Mouse (Mus musculus): ENCODE measurements around the gene Sprr2k. TPM values are rescaled to one million over a fixed set of nuclear protein-coding genes. Genes with fewer than 3 reads are reported as not detected.
"Not testable (repeated sequence)": the region's sequence is repeated elsewhere in the genome, so short reads cannot be mapped to it uniquely, and the experiment has no call there.

Gene Sprr2k
- polyA plus RNA-seq, 1 experiment from 2014 or later, result not detected

DNA sequence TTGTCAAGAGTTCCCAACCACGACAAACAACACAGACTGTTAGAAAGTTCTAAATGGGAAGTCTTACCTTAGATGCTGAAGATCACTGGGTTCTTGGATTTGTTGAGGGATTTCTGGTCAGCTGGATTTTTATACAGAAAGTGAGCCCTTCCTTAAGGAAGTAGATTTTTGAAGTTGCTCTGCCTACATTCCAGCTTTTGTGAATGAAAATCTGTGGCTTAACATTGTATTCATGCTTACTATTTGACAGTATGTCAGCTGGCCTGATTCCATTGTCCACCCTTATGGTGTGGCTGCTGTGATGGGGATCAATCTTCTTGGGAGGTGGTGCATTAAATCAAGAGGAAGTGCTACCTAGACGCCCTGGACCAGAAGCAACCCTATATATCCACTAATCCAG is 26.2 kb downstream of the Sprr2k start, which contains the start of gene Sprr3:
Sprr3 (minus strand) TSS at position 101 of the 400 bp plus-strand sequence.
- Histone ChIP-seq H3K27me3 (ENCODE audit: control insufficient read depth, insufficient read depth, low read length) (no peaks in the 10 kb centered on the region), H3K9me3 (ENCODE audit: control insufficient read depth, low read depth, low read length) (no peaks in the 10 kb centered on the region), H3K9ac (replicated peaks; ENCODE audit: low read depth, low read length) (no peak within 1 kb of the TSS), H3K4me2 (replicated peaks; ENCODE audit: low read depth, low read length) (no peak within 1 kb of the TSS), H3K27ac (ENCODE audit: low read length) (no peak within 1 kb of the TSS), H3K4me3 (ENCODE audit: low read depth, low read length) (no peak within 1 kb of the TSS), H3K4me1 (ENCODE audit: control insufficient read depth, insufficient read depth, low read length) (no peaks in the 10 kb centered on the region), H3K36me3 (ENCODE audit: control insufficient read depth, insufficient read depth, low read length) (no peaks in the 10 kb centered on the region)
- no peak for ATAC-seq (ENCODE audit: insufficient number of reproducible peaks, insufficient read depth, low FRiP score, low read depth)
- 56% methylated on average over 2 of the region's 2 CpGs for WGBS

DNA sequence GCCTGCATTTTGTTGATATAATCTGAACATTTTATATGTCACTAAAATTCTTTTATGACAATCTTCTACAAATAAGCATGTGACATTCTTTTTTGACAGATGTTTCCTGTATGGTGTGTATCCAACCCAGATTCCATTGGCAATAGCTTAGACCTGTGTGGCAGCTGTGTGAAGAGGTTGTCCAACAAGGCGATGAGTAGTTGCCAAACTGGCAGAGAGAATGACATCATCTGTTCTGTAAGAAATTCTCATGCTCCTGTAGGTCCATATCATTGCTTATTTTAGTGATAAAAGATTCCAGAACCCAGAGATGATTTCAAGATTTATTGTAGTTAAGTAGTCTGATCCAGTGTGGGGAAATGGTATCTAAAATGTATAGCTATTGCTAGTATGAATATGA is 34.2 kb downstream of the Sprr2k start:
- Histone ChIP-seq H3K9me3 (ENCODE audit: control insufficient read depth, low read depth, low read length) (no peaks in the 10 kb centered on the region), H3K9ac (replicated peaks; ENCODE audit: low read depth, low read length) (no peak overlapping the region), H3K36me3 (ENCODE audit: control insufficient read depth, insufficient read depth, low read length) (no peaks in the 10 kb centered on the region), H3K27ac (ENCODE audit: low read length) (no peak overlapping the region), H3K27me3 (ENCODE audit: control insufficient read depth, insufficient read depth, low read length) (no peaks in the 10 kb centered on the region), H3K4me1 (ENCODE audit: control insufficient read depth, insufficient read depth, low read length) (no peaks in the 10 kb centered on the region), H3K4me3 (ENCODE audit: low read depth, low read length) (no peak overlapping the region), H3K4me2 (replicated peaks; ENCODE audit: low read depth, low read length) (no peak overlapping the region)
- WGBS, result 78% methylated on average over 1 of the region's 1 CpGs
- ATAC-seq (ENCODE audit: insufficient number of reproducible peaks, insufficient read depth, low FRiP score, low read depth), result no peak

DNA sequence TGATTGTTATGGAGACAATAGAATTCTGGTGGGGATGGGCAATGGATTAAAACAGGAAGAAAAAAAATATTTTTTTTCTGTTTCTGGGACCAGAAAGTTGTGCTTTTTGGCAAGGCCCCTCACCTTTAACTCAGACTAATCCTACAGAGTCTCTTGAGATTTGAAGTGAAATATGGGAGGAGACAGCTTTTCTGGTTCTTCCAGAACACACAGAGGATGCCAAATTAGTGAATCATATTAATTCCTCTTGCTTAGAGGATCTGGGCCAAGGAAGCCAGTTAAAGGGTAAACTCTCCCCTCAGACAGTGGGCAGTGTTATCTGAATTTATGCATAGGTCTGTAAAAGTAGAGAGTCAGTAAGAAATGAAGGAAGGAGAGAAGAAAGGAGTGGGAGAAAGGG is 35.0 kb downstream of the Sprr2k start:
- H3K4me2 ChIP-seq (replicated peaks; ENCODE audit: low read depth, low read length), result no peak overlapping the region
- ATAC-seq (ENCODE audit: insufficient number of reproducible peaks, insufficient read depth, low FRiP score, low read depth), result no peak
- H3K27me3 ChIP-seq (ENCODE audit: control insufficient read depth, insufficient read depth, low read length), result no peaks in the 10 kb centered on the region
- no peaks in the 10 kb centered on the region for H3K36me3 ChIP-seq (ENCODE audit: control insufficient read depth, insufficient read depth, low read length)
- no peak overlapping the region for H3K27ac ChIP-seq (ENCODE audit: low read length)
- no peaks in the 10 kb centered on the region for H3K9me3 ChIP-seq (ENCODE audit: control insufficient read depth, low read depth, low read length)
- H3K4me1 ChIP-seq (ENCODE audit: control insufficient read depth, insufficient read depth, low read length), result no peaks in the 10 kb centered on the region
- H3K9ac ChIP-seq (replicated peaks; ENCODE audit: low read depth, low read length), result no peak overlapping the region
- H3K4me3 ChIP-seq (ENCODE audit: low read depth, low read length), result no peak overlapping the region

DNA sequence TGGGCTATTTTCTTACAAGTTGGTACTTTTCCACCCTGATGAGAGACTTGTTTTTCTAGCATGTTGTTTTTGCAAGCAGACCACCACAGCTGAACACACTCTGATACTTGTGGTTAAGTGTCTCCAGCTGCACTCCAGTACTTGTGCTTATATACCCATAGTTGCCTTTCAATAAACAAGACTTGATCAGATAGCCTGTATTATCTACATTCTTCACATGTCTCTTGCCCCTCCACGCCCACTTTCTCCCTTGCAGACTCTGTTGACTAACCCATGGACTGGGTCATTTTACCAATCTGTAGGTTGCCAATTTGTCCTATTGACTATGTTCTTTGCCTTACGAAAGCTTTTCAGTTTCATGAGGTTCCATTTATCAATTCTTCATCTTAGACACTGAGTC is 37.7 kb downstream of the Sprr2k start:
- ATAC-seq (ENCODE audit: insufficient number of reproducible peaks, insufficient read depth, low FRiP score, low read depth), result no peak
- 80% methylated on average over 2 of the region's 2 CpGs for WGBS
- H3K27me3 ChIP-seq (ENCODE audit: control insufficient read depth, insufficient read depth, low read length), result no peaks in the 10 kb centered on the region

DNA sequence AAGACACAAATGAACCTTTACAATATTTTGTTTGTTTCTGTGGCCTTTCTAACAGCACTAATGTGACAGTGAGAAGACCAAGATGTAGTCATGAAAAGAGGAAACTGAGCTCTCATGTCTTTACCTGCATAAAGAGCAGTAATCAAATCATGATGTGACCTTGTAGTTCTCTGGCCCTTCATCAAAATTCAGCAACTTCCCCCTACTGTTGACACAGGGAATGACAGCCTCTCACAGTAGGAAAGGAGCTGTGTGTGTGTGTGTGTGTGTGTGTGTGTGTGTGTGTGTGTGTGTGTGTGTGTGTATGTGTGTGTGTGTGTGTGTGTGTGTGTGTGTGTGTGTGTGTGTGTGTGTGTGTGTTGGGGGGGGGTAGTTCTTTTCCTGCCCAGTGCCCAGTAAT is 48.9 kb downstream of the Sprr2k start:
- not testable (repeated sequence) for H3K27me3 ChIP-seq (ENCODE audit: control insufficient read depth, insufficient read depth, low read length); H3K36me3 ChIP-seq (ENCODE audit: control insufficient read depth, insufficient read depth, low read length); H3K4me2 ChIP-seq (replicated peaks; ENCODE audit: low read depth, low read length); H3K4me1 ChIP-seq (ENCODE audit: control insufficient read depth, insufficient read depth, low read length); ATAC-seq (ENCODE audit: insufficient number of reproducible peaks, insufficient read depth, low FRiP score, low read depth); H3K4me3 ChIP-seq (ENCODE audit: low read depth, low read length); H3K9ac ChIP-seq (replicated peaks; ENCODE audit: low read depth, low read length); H3K27ac ChIP-seq (ENCODE audit: low read length); H3K9me3 ChIP-seq (ENCODE audit: control insufficient read depth, low read depth, low read length)

More for the DNA sequence above, 37.7 kb downstream of the Sprr2k start:
- H3K27ac ChIP-seq (ENCODE audit: low read length), result no peak overlapping the region
- no peak overlapping the region for H3K4me2 ChIP-seq (replicated peaks; ENCODE audit: low read depth, low read length)
- H3K4me3 ChIP-seq (ENCODE audit: low read depth, low read length), result no peak overlapping the region
- H3K9me3 ChIP-seq (ENCODE audit: control insufficient read depth, low read depth, low read length), result no peaks in the 10 kb centered on the region
- no peaks in the 10 kb centered on the region for H3K36me3 ChIP-seq (ENCODE audit: control insufficient read depth, insufficient read depth, low read length)
- no peaks in the 10 kb centered on the region for H3K4me1 ChIP-seq (ENCODE audit: control insufficient read depth, insufficient read depth, low read length)
- H3K9ac ChIP-seq (replicated peaks; ENCODE audit: low read depth, low read length), result no peak overlapping the region

Other genes with a start within 250 kb of the Sprr2k start
- gene Sprr2a1, start 216.8 kb upstream of the Sprr2k start, polyA plus RNA-seq (2014; fragmentation: Nextera tagmentation; extraction: Ambion mirVana), result 5.3 and 7.6 TPM in 2 replicates
- 258 and 291 TPM in 2 replicates for gene Sprr2a2, start 216.7 kb upstream of the Sprr2k start, polyA plus RNA-seq (2014; fragmentation: Nextera tagmentation; extraction: Ambion mirVana)
- 19.7 and 23.0 TPM in 2 replicates for gene Sprr2a3, start 147.2 kb upstream of the Sprr2k start, polyA plus RNA-seq (2014; fragmentation: Nextera tagmentation; extraction: Ambion mirVana)
- gene Sprr2b, start 116.0 kb upstream of the Sprr2k start, polyA plus RNA-seq (2014; fragmentation: Nextera tagmentation; extraction: Ambion mirVana), result not detected in 2 replicates
- gene Sprr2d, start 93.4 kb upstream of the Sprr2k start, polyA plus RNA-seq (2014; fragmentation: Nextera tagmentation; extraction: Ambion mirVana), result not detected in 2 replicates
- gene Sprr2e, start 80.4 kb upstream of the Sprr2k start, polyA plus RNA-seq (2014; fragmentation: Nextera tagmentation; extraction: Ambion mirVana), result not detected in 2 replicates
- not detected in 2 replicates for gene Sprr2f, start 67.4 kb upstream of the Sprr2k start, polyA plus RNA-seq (2014; fragmentation: Nextera tagmentation; extraction: Ambion mirVana)
- gene Sprr2h, start 46.9 kb upstream of the Sprr2k start, polyA plus RNA-seq (2014; fragmentation: Nextera tagmentation; extraction: Ambion mirVana), result not detected in 2 replicates
- not detected in 2 replicates for gene Sprr2i, start 24.6 kb upstream of the Sprr2k start, polyA plus RNA-seq (2014; fragmentation: Nextera tagmentation; extraction: Ambion mirVana)
- gene Sprr2j-ps, start 14.5 kb upstream of the Sprr2k start, polyA plus RNA-seq (2014; fragmentation: Nextera tagmentation; extraction: Ambion mirVana), result not detected in 2 replicates
- gene Gm9774, start 3.2 kb upstream of the Sprr2k start, polyA plus RNA-seq (2014; fragmentation: Nextera tagmentation; extraction: Ambion mirVana), result 5.8 and 7.5 TPM in 2 replicates
- not detected in 2 replicates for gene Sprr1b, start 6.2 kb downstream of the Sprr2k start, polyA plus RNA-seq (2014; fragmentation: Nextera tagmentation; extraction: Ambion mirVana)
- gene Sprr3, start 26.1 kb downstream of the Sprr2k start, polyA plus RNA-seq (2014; fragmentation: Nextera tagmentation; extraction: Ambion mirVana), result 0.20 and 0.97 TPM in 2 replicates
- gene Sprr1a, start 53.3 kb downstream of the Sprr2k start, polyA plus RNA-seq (2014; fragmentation: Nextera tagmentation; extraction: Ambion mirVana), result 26.0 and 31.7 TPM in 2 replicates
- not detected in 2 replicates for gene Sprr4, start 67.9 kb downstream of the Sprr2k start, polyA plus RNA-seq (2014; fragmentation: Nextera tagmentation; extraction: Ambion mirVana)
- gene 2310046K23Rik, start 101.9 kb downstream of the Sprr2k start, polyA plus RNA-seq (2014; fragmentation: Nextera tagmentation; extraction: Ambion mirVana), result not detected in 2 replicates
- gene Ivl, start 141.2 kb downstream of the Sprr2k start, polyA plus RNA-seq (2014; fragmentation: Nextera tagmentation; extraction: Ambion mirVana), result 0.25 and 0.52 TPM in 2 replicates
- not detected in 2 replicates for gene Smcp, start 156.4 kb downstream of the Sprr2k start, polyA plus RNA-seq (2014; fragmentation: Nextera tagmentation; extraction: Ambion mirVana)
- not detected in 2 replicates for gene 2210017I01Rik, start 174.9 kb downstream of the Sprr2k start, polyA plus RNA-seq (2014; fragmentation: Nextera tagmentation; extraction: Ambion mirVana)
- gene Lce6a, start 189.1 kb downstream of the Sprr2k start, polyA plus RNA-seq (2014; fragmentation: Nextera tagmentation; extraction: Ambion mirVana), result not detected in 2 replicates
- gene Lce1a1, start 215.7 kb downstream of the Sprr2k start, polyA plus RNA-seq (2014; fragmentation: Nextera tagmentation; extraction: Ambion mirVana), result not detected in 2 replicates
- gene Lce1b, start 224.3 kb downstream of the Sprr2k start, polyA plus RNA-seq (2014; fragmentation: Nextera tagmentation; extraction: Ambion mirVana), result not detected in 2 replicates
- gene Lce1a2, start 237.7 kb downstream of the Sprr2k start, polyA plus RNA-seq (2014; fragmentation: Nextera tagmentation; extraction: Ambion mirVana), result not detected in 2 replicates
- gene Lce1c, start 246.7 kb downstream of the Sprr2k start, polyA plus RNA-seq (2014; fragmentation: Nextera tagmentation; extraction: Ambion mirVana), result not detected in 2 replicates